9 mouse cellular contexts compared by ENCODE assay signal in genomic region chrX:103991702-103992101, GRCm38 (mm10). TPM values are rescaled to one million over a fixed set of nuclear protein-coding genes. Genes with fewer than 3 reads are reported as not detected.
DNase-seq lines count a peak whose midpoint lies in the region; ATAC-seq and TF ChIP-seq lines count a peak whose summit lies in the region.
"Had no signal": no experiment of that assay in that cellular context is flagged by ENCODE, and none has a peak within 500 bp of the region (broad histone marks: within the 10 kb centered on the region; RNA-seq: fewer than 3 reads in every experiment).

No protein-coding gene starts in this region.

- DNase-seq in hindbrain, postnatal 0 days (ENCODE audit: low spot score), result no peak
- no peak for DNase-seq in hindbrain, embryonic 14.5 days (ENCODE audit: low spot score)
- DNase-seq in brain, embryonic 14.5 days (ENCODE audit: low read depth), result no peak
- DNase-seq in lung, postnatal 0 days (ENCODE audit: low spot score), result peak; percentile 35
- DNase-seq in thymus, postnatal 25 days, result no peak

- no peaks in the 10 kb centered on the region for H3K4me1 ChIP-seq in hindbrain, postnatal 0 days (ENCODE audit: insufficient read depth, low read length)
- no peaks in the 10 kb centered on the region for H3K4me1 ChIP-seq in hindbrain, embryonic 14.5 days (replicated peaks; ENCODE audit: control insufficient read depth, insufficient read depth, low read length)
- no peaks in the 10 kb centered on the region for H3K4me1 ChIP-seq in ES-Bruce4 (ENCODE audit: control insufficient read depth, insufficient read depth, low read length)
- no peaks in the 10 kb centered on the region for H3K4me1 ChIP-seq in lung, postnatal 0 days (ENCODE audit: insufficient read depth, low read depth, low read length)
- H3K4me1 ChIP-seq: limb, embryonic 15.5 days had no signal

- H3K36me3 ChIP-seq in hindbrain, postnatal 0 days (ENCODE audit: insufficient read depth, low read length), result no peaks in the 10 kb centered on the region
- H3K36me3 ChIP-seq in hindbrain, embryonic 14.5 days (replicated peaks; ENCODE audit: control insufficient read depth, insufficient read depth), result no peaks in the 10 kb centered on the region
- no peaks in the 10 kb centered on the region for H3K36me3 ChIP-seq in ES-Bruce4 (ENCODE audit: control insufficient read depth, insufficient read depth, low read length, poor library complexity, severe bottlenecking)
- no peaks in the 10 kb centered on the region for H3K36me3 ChIP-seq in lung, postnatal 0 days (ENCODE audit: insufficient read depth, low read length)
- H3K36me3 ChIP-seq: limb, embryonic 15.5 days had no signal

- WGBS in hindbrain, postnatal 0 days, result 41% methylated on average over 10 of the region's 10 CpGs
- WGBS in hindbrain, embryonic 14.5 days, result 40% methylated on average over 10 of the region's 10 CpGs
- 36% methylated on average over 10 of the region's 10 CpGs for WGBS in lung, postnatal 0 days

- ATAC-seq in hindbrain, postnatal 0 days, result no peak
- no peak for ATAC-seq in hindbrain, embryonic 14.5 days (ENCODE audit: low FRiP score)
- no peak for ATAC-seq in lung, postnatal 0 days
- ATAC-seq in megakaryocyte-erythroid progenitor cell, adult 5-6 weeks (replicated peaks; ENCODE audit: low FRiP score, low TSS enrichment, poor library complexity, severe bottlenecking), result no peak
- ATAC-seq in CD4-positive, CD25-positive, alpha-beta regulatory T cell, adult 4 months, result no peak

- TF ChIP-seq POLR2A in ES-Bruce4 (IDR thresholded peaks at IDR 0.05; ENCODE audit: insufficient read depth, low read length), result no peak
- TF ChIP-seq POLR2A in brain, embryonic 14.5 days (IDR thresholded peaks at IDR 0.05; ENCODE audit: borderline replicate concordance, extremely low read depth, insufficient read depth, insufficient read length, poor library complexity, severe bottlenecking), result no peak

- no peak overlapping the region for H3K27ac ChIP-seq in hindbrain, postnatal 0 days
- no peak overlapping the region for H3K27ac ChIP-seq in hindbrain, embryonic 14.5 days
- no peak overlapping the region for H3K27ac ChIP-seq in ES-Bruce4 (ENCODE audit: insufficient read depth, low read length)
- H3K27ac ChIP-seq in lung, postnatal 0 days (ENCODE audit: low read length), result no peak overlapping the region
- H3K27ac ChIP-seq: limb, embryonic 15.5 days had no signal

- H3K4me3 ChIP-seq in hindbrain, postnatal 0 days (ENCODE audit: low read length), result no peak overlapping the region
- no peak overlapping the region for H3K4me3 ChIP-seq in hindbrain, embryonic 14.5 days (replicated peaks; ENCODE audit: low read length)
- H3K4me3 ChIP-seq in ES-Bruce4 (ENCODE audit: low read depth, low read length), result no peak overlapping the region
- H3K4me3 ChIP-seq in lung, postnatal 0 days (ENCODE audit: low read depth, low read length), result no peak overlapping the region
- H3K4me3 ChIP-seq: limb, embryonic 15.5 days had no signal

- peak; percentile 15; the same call in 1 of the 2 replicates for TF ChIP-seq CTCF in hindbrain, postnatal 0 days (IDR thresholded peaks at IDR 0.05; ENCODE audit: low read depth)
- peak; percentile 72 for TF ChIP-seq CTCF in ES-Bruce4 (IDR thresholded peaks at IDR 0.05; ENCODE audit: low read depth, low read length)
- TF ChIP-seq CTCF in brain, embryonic 14.5 days (IDR thresholded peaks at IDR 0.05; ENCODE audit: borderline replicate concordance, extremely low read depth, insufficient read depth, insufficient read length), result peak; percentile 33; the same call in 1 of the 2 replicates
- peak; percentile 65 for TF ChIP-seq CTCF in lung, postnatal 0 days (IDR thresholded peaks at IDR 0.05)

- H3K27me3 ChIP-seq in hindbrain, postnatal 0 days (ENCODE audit: insufficient read depth, low read length), result no peaks in the 10 kb centered on the region; the same call in 1 of the 2 replicates
- peaks cover 65% of the 10 kb centered on the region for H3K27me3 ChIP-seq in hindbrain, embryonic 14.5 days (ENCODE audit: control insufficient read depth, insufficient read depth, low read length)
- no peaks in the 10 kb centered on the region for H3K27me3 ChIP-seq in ES-Bruce4 (ENCODE audit: control insufficient read depth, insufficient read depth, low read length, poor library complexity, severe bottlenecking)
- no peaks in the 10 kb centered on the region for H3K27me3 ChIP-seq in lung, postnatal 0 days (replicated peaks; ENCODE audit: insufficient read depth, low read length)

- H3K4me2 ChIP-seq in hindbrain, postnatal 0 days (ENCODE audit: low read depth, low read length), result no peak overlapping the region
- no peak overlapping the region for H3K4me2 ChIP-seq in hindbrain, embryonic 14.5 days (replicated peaks)
- no peak overlapping the region for H3K4me2 ChIP-seq in lung, postnatal 0 days (replicated peaks; ENCODE audit: low read depth, low read length)
- H3K4me2 ChIP-seq: limb, embryonic 15.5 days had no signal

- TF ChIP-seq EP300 in ES-Bruce4 (IDR thresholded peaks at IDR 0.05; ENCODE audit: insufficient read depth, low read depth, low read length), result no peak
- no peak for TF ChIP-seq EP300 in lung, postnatal 0 days (IDR thresholded peaks at IDR 0.05)

- no peaks in the 10 kb centered on the region for H3K9me3 ChIP-seq in hindbrain, postnatal 0 days (ENCODE audit: low read length)
- H3K9me3 ChIP-seq in hindbrain, embryonic 14.5 days (ENCODE audit: control insufficient read depth, low read length), result no peaks in the 10 kb centered on the region
- no peaks in the 10 kb centered on the region for H3K9me3 ChIP-seq in ES-Bruce4 (replicated peaks; ENCODE audit: control insufficient read depth, insufficient read depth, low read length, poor library complexity, severe bottlenecking)
- H3K9me3 ChIP-seq in lung, postnatal 0 days (ENCODE audit: low read length), result no peaks in the 10 kb centered on the region
- H3K9me3 ChIP-seq: limb, embryonic 15.5 days had no signal

- H3K9ac ChIP-seq in hindbrain, postnatal 0 days (replicated peaks; ENCODE audit: low read length), result no peak overlapping the region
- no peak overlapping the region for H3K9ac ChIP-seq in hindbrain, embryonic 14.5 days
- no peak overlapping the region for H3K9ac ChIP-seq in ES-Bruce4 (ENCODE audit: low read depth, poor library complexity, severe bottlenecking)
- H3K9ac ChIP-seq in lung, postnatal 0 days (replicated peaks; ENCODE audit: low read depth), result no peak overlapping the region
- H3K9ac ChIP-seq: limb, embryonic 15.5 days had no signal

RNA-seq across cellular contexts. Expression of gene Rlim, which starts 10.6 kb away (rescaled TPM):
- total RNA-seq in hindbrain, postnatal 0 days (2014; rRNA removed), result 31.3 and 32.3 TPM in 2 replicates
- polyA plus RNA-seq in hindbrain, postnatal 0 days (2015; fragmentation: Nextera tagmentation; extraction: Ambion mirVana), result 19.5 and 20.5 TPM in 2 replicates
- polyA plus RNA-seq in hindbrain, embryonic 14.5 days (2014; fragmentation: Nextera tagmentation; extraction: Ambion mirVana), result 28.8 and 32.2 TPM in 2 replicates
- 203 and 217 TPM in 2 replicates for polyA plus RNA-seq in ES-Bruce4 (2011; ENCODE audit: insufficient read depth, insufficient read length, low read depth, missing spikeins)
- 18.2 and 24.2 TPM in 2 replicates for polyA plus RNA-seq in brain, embryonic 14.5 days (2012; rRNA removed)
- polyA plus RNA-seq in lung, postnatal 0 days (2015; fragmentation: Nextera tagmentation; extraction: Ambion mirVana), result 15.5 and 17.7 TPM in 2 replicates
- 41.1 and 47.8 TPM in 2 replicates for total RNA-seq in megakaryocyte-erythroid progenitor cell, adult 5-6 weeks (2014; fragmentation: Nextera tagmentation)
- total RNA-seq in megakaryocyte-erythroid progenitor cell, adult 5-6 weeks (2017), result 108 and 121 TPM in 2 replicates
- polyA plus RNA-seq in CD4-positive, CD25-positive, alpha-beta regulatory T cell, adult 4 months (2017; shearing (Covaris generic)), result 10 to 100 TPM; 28.3 to 32.7 TPM

Comparison
In these comparisons a context has a peak if more than half of its experiments do, and no peak if none do; other contexts are left out.
1. CTCF ChIP-seq: peak in every context shown above with its lines; median percentile 72 in ES-Bruce4; 65 in lung, postnatal 0 days; 33 in brain, embryonic 14.5 days; 15 in hindbrain, postnatal 0 days.